Mouse (Mus musculus): ENCODE results near the gene Scnn1b. TPM values are rescaled to one million over a fixed set of nuclear protein-coding genes. Genes with fewer than 3 reads are reported as not detected.

Scnn1b gene
- polyA plus RNA-seq, 1 experiment, result not detected

DNA sequence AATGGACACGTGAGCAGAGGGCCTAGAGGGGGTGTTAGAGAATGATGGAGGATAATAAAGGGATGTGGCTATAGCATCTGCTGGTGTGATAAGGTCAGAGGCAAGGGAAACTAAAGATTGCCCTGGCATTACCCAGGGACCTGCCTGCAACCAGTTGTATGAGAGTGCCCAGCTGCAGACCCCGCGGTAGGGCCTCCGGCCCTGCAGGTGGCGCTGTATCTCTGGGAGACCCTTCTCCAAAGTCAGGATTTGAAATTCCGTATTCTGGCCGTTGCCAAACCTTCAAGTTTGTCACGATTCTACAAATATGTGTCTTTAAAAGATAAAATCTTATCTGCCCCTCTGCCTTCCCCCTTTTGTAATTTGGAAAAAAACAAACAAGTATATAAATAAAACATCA is 5.9 kb upstream of the Scnn1b start:
- Histone ChIP-seq H3K27me3 (ENCODE audit: control insufficient read depth, insufficient read depth, insufficient read length) (peaks cover 5% of the 10 kb centered on the region), H3K36me3 (ENCODE audit: control insufficient read depth, insufficient read depth) (no peaks in the 10 kb centered on the region), H3ac (ENCODE audit: control insufficient read depth, insufficient read length, low read depth) (no peak overlapping the region), H3K4me3 (ENCODE audit: insufficient read depth, poor library complexity, severe bottlenecking) (no peak overlapping the region), H3K79me2 (ENCODE audit: control insufficient read depth, insufficient read depth) (no peaks in the 10 kb centered on the region), H3K79me3 (ENCODE audit: low read depth) (no peaks in the 10 kb centered on the region)
- no peak for TF ChIP-seq MYOG (IDR thresholded peaks at IDR 0.05; ENCODE audit: control insufficient read depth, extremely low read depth, insufficient read length)
- TF ChIP-seq MYOD1 (IDR thresholded peaks at IDR 0.05; ENCODE audit: control insufficient read depth, insufficient read length, low read depth), result no peak
- TF ChIP-seq USF1 (IDR thresholded peaks at IDR 0.05; ENCODE audit: low read depth), result no peak
- TF ChIP-seq CEBPB (IDR thresholded peaks at IDR 0.05; ENCODE audit: low read depth), result no peak
- TF ChIP-seq CTCF (IDR thresholded peaks at IDR 0.05; ENCODE audit: control insufficient read depth, insufficient read depth, insufficient read length), result no peak
- TF ChIP-seq FOSL1 (IDR thresholded peaks at IDR 0.05; ENCODE audit: insufficient read depth, low read length, poor library complexity, severe bottlenecking), result no peak
- no peak for TF ChIP-seq MAX (IDR thresholded peaks at IDR 0.05)

DNA sequence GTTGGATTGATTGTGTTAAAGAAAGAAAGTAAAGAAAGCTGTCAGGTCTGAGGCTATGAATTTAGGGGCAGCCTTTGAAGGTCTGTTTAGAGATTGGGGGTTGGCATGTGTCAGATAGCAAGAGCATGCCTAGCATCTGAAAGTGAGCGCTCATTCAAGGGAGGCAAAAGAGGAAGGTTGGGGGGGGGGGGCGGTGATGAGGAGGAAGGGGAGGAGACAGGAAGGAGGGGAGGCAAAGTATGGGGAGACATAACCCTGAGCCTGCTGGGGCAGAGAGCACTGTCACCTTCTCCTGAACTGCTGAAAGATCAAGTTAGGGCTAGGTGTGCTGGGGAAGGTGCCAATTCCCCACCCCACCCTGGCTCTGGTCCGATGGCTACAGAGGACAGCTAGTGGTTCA is 6.8 kb downstream of the Scnn1b start:
- Histone ChIP-seq H3K27me3 (ENCODE audit: control insufficient read depth, insufficient read depth, insufficient read length) (peaks cover 15% of the 10 kb centered on the region), H3K79me2 (ENCODE audit: control insufficient read depth, insufficient read depth) (no peaks in the 10 kb centered on the region), H3K79me3 (ENCODE audit: low read depth) (no peaks in the 10 kb centered on the region), H3K4me3 (ENCODE audit: insufficient read depth, poor library complexity, severe bottlenecking) (no peak overlapping the region), H3ac (ENCODE audit: control insufficient read depth, insufficient read length, low read depth) (no peak overlapping the region), H3K36me3 (ENCODE audit: control insufficient read depth, insufficient read depth) (no peaks in the 10 kb centered on the region)
- TF ChIP-seq USF1 (IDR thresholded peaks at IDR 0.05; ENCODE audit: low read depth), result no peak
- no peak for TF ChIP-seq MYOD1 (IDR thresholded peaks at IDR 0.05; ENCODE audit: control insufficient read depth, insufficient read length, low read depth)
- TF ChIP-seq CTCF (IDR thresholded peaks at IDR 0.05; ENCODE audit: control insufficient read depth, insufficient read depth, insufficient read length), result no peak
- TF ChIP-seq MYOG (IDR thresholded peaks at IDR 0.05; ENCODE audit: control insufficient read depth, extremely low read depth, insufficient read length), result no peak
- no peak for TF ChIP-seq FOSL1 (IDR thresholded peaks at IDR 0.05; ENCODE audit: insufficient read depth, low read length, poor library complexity, severe bottlenecking)
- TF ChIP-seq MAX (IDR thresholded peaks at IDR 0.05), result no peak
- TF ChIP-seq CEBPB (IDR thresholded peaks at IDR 0.05; ENCODE audit: low read depth), result no peak

DNA sequence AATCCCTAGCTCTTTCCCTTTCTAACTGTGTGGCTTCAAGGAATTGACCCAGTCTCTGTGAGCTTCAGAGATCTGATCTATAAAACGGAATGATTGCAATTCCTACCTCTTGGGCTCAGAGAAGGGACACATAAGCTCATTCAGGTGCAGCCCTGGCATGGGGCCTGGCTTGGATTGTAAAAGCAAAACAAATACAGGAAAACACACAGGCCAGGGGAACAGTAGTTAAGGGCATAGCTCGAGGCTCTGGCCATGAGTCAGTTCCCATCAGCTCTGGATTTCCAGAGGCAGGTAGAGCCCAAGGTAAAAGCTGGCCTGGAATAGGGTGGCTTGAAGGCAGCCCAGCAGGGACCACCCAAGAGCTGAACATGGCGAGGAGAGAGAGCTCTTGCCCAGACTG is 9.2 kb downstream of the Scnn1b start:
- Histone ChIP-seq H3K4me3 (ENCODE audit: insufficient read depth, poor library complexity, severe bottlenecking) (no peak overlapping the region), H3ac (ENCODE audit: control insufficient read depth, insufficient read length, low read depth) (no peak overlapping the region), H3K27me3 (ENCODE audit: control insufficient read depth, insufficient read depth, insufficient read length) (peaks cover 15% of the 10 kb centered on the region), H3K79me3 (ENCODE audit: low read depth) (no peaks in the 10 kb centered on the region), H3K36me3 (ENCODE audit: control insufficient read depth, insufficient read depth) (no peaks in the 10 kb centered on the region), H3K79me2 (ENCODE audit: control insufficient read depth, insufficient read depth) (no peaks in the 10 kb centered on the region)
- no peak for TF ChIP-seq MAX (IDR thresholded peaks at IDR 0.05)
- TF ChIP-seq CEBPB (IDR thresholded peaks at IDR 0.05; ENCODE audit: low read depth), result no peak
- TF ChIP-seq CTCF (IDR thresholded peaks at IDR 0.05; ENCODE audit: control insufficient read depth, insufficient read depth, insufficient read length), result no peak
- TF ChIP-seq FOSL1 (IDR thresholded peaks at IDR 0.05; ENCODE audit: insufficient read depth, low read length, poor library complexity, severe bottlenecking), result no peak
- no peak for TF ChIP-seq MYOD1 (IDR thresholded peaks at IDR 0.05; ENCODE audit: control insufficient read depth, insufficient read length, low read depth)
- TF ChIP-seq MYOG (IDR thresholded peaks at IDR 0.05; ENCODE audit: control insufficient read depth, extremely low read depth, insufficient read length), result no peak
- no peak for TF ChIP-seq USF1 (IDR thresholded peaks at IDR 0.05; ENCODE audit: low read depth)

DNA sequence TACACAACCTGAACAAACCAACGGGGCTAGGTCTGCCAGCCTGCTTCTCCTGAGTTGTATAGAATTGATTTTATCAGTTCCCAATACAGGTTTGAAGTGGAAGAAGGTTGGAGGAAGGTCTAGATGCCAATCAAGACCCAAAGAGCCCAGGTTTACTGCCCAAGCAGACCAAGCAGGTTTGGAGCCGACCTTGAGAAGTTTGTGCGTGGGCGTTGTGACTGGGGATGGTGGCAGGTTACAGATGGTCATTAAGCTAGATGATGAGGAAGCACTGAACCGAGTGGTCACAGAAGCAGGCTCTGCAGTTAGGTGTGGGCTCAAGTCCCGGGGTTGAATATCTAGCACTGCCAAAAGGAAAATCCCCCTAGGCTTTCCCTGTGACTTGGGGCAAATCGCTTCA is 9.9 kb downstream of the Scnn1b start:
- Histone ChIP-seq H3K79me2 (ENCODE audit: control insufficient read depth, insufficient read depth) (no peaks in the 10 kb centered on the region), H3ac (ENCODE audit: control insufficient read depth, insufficient read length, low read depth) (no peak overlapping the region), H3K36me3 (ENCODE audit: control insufficient read depth, insufficient read depth) (no peaks in the 10 kb centered on the region), H3K79me3 (ENCODE audit: low read depth) (no peaks in the 10 kb centered on the region), H3K27me3 (ENCODE audit: control insufficient read depth, insufficient read depth, insufficient read length) (peaks cover 15% of the 10 kb centered on the region), H3K4me3 (ENCODE audit: insufficient read depth, poor library complexity, severe bottlenecking) (no peak overlapping the region)
- no peak for TF ChIP-seq USF1 (IDR thresholded peaks at IDR 0.05; ENCODE audit: low read depth)
- TF ChIP-seq FOSL1 (IDR thresholded peaks at IDR 0.05; ENCODE audit: insufficient read depth, low read length, poor library complexity, severe bottlenecking), result no peak
- TF ChIP-seq CTCF (IDR thresholded peaks at IDR 0.05; ENCODE audit: control insufficient read depth, insufficient read depth, insufficient read length), result no peak
- no peak for TF ChIP-seq CEBPB (IDR thresholded peaks at IDR 0.05; ENCODE audit: low read depth)
- no peak for TF ChIP-seq MYOD1 (IDR thresholded peaks at IDR 0.05; ENCODE audit: control insufficient read depth, insufficient read length, low read depth)
- TF ChIP-seq MYOG (IDR thresholded peaks at IDR 0.05; ENCODE audit: control insufficient read depth, extremely low read depth, insufficient read length), result no peak
- no peak for TF ChIP-seq MAX (IDR thresholded peaks at IDR 0.05)

DNA sequence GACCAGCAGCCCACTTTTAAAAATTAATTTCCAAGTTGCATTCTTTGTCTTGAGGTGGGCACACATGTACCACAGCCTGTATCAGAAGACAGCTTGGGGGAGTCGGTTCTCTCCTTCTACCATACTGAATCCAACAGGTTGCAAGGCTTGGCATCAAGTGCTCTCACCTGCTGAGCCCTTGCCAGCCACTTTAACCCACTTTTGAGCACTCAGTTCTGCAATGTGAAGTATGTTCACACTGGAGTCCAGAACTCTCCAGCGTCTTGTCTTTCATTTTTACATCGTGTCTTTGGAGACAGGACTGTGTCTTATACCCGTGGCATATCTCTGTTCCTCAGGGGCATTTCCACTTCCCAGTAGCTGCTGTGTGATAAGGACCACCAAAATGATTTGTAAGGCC is 15.4 kb downstream of the Scnn1b start:
- no peak overlapping the region for H3ac ChIP-seq (ENCODE audit: control insufficient read depth, insufficient read length, low read depth)
- no peaks in the 10 kb centered on the region for H3K79me2 ChIP-seq (ENCODE audit: control insufficient read depth, insufficient read depth)
- H3K4me3 ChIP-seq (ENCODE audit: insufficient read depth, poor library complexity, severe bottlenecking), result no peak overlapping the region
- H3K36me3 ChIP-seq (ENCODE audit: control insufficient read depth, insufficient read depth), result no peaks in the 10 kb centered on the region
- TF ChIP-seq CEBPB (IDR thresholded peaks at IDR 0.05; ENCODE audit: low read depth) (no peak), MYOD1 (IDR thresholded peaks at IDR 0.05; ENCODE audit: control insufficient read depth, insufficient read length, low read depth) (no peak), CTCF (IDR thresholded peaks at IDR 0.05; ENCODE audit: control insufficient read depth, insufficient read depth, insufficient read length) (no peak)
- H3K79me3 ChIP-seq (ENCODE audit: low read depth), result no peaks in the 10 kb centered on the region
- peaks cover 6% of the 10 kb centered on the region for H3K27me3 ChIP-seq (ENCODE audit: control insufficient read depth, insufficient read depth, insufficient read length)

DNA sequence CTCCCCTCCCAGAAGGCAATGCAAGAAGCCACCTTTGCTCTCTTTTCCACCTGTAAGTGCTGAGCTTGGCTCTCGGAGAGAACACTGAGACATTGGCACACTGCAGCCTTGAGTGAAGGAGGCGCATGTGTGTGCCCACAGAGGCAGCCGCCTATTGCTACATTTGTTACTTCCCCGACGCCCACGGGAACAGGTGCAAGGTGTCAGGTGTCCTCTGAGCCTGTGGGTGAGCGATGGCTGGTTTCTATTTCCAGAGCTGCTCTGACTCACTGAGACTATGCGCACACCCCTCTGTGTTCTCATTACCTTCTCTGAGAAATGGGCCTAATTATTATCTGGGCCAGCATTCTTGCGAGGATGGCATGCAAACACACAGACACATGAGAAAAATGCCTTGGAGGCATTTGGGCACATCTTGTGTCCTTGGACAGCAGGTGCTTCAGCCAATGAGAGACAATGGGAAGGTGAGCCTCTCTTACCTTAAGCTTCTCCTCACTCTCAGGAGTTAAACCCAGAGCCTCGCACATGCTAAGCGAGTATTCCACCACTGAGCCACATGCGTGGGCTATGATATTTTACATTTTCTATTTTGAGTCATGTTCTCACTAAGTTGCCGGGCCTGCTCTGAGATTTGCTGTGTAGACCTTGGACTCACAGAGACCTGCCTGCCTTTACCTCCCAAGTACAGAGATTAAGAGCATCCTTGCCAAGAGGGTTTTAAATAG is 26.0 kb downstream of the Scnn1b start:
- Histone ChIP-seq H3K79me3 (ENCODE audit: low read depth) (no peaks in the 10 kb centered on the region), H3ac (ENCODE audit: control insufficient read depth, insufficient read length, low read depth) (no peak overlapping the region), H3K79me2 (ENCODE audit: control insufficient read depth, insufficient read depth) (no peaks in the 10 kb centered on the region), H3K4me3 (ENCODE audit: insufficient read depth, poor library complexity, severe bottlenecking) (no peak overlapping the region), H3K27me3 (ENCODE audit: control insufficient read depth, insufficient read depth, insufficient read length) (no peaks in the 10 kb centered on the region), H3K36me3 (ENCODE audit: control insufficient read depth, insufficient read depth) (no peaks in the 10 kb centered on the region)
- TF ChIP-seq MYOD1 (IDR thresholded peaks at IDR 0.05; ENCODE audit: control insufficient read depth, insufficient read length, low read depth), result peak; percentile 88
- no peak for TF ChIP-seq USF1 (IDR thresholded peaks at IDR 0.05; ENCODE audit: low read depth)
- no peak for TF ChIP-seq FOSL1 (IDR thresholded peaks at IDR 0.05; ENCODE audit: insufficient read depth, low read length, poor library complexity, severe bottlenecking)

Data from C2C12 (cell line).